Mouse (Mus musculus) brain, embryonic 14.5 days (tissue): ENCODE results near the gene Csf2rb.
A peak's percentile ranks its signal among the peaks of the same experiment; 100 is the strongest.

Experiments
- CTCF ChIP-seq: fragments of 200-500 bp; IDR thresholded peaks from 2 replicates; pipeline ENCODE4 v1.5.1; 2012; ENCODE audit warnings: inconsistent platforms, mild to moderate bottlenecking, moderate library complexity, borderline replicate concordance; ENCODE audit not compliant: insufficient read depth, insufficient read length; ENCODE audit errors: extremely low read depth
- POLR2A ChIP-seq: fragments of 200-500 bp; IDR thresholded peaks from 2 replicates; pipeline ENCODE4 v1.6.1; 2012; ENCODE audit warnings: mild to moderate bottlenecking, inconsistent platforms, borderline replicate concordance; ENCODE audit not compliant: poor library complexity, insufficient read depth, insufficient read length, severe bottlenecking; ENCODE audit errors: extremely low read depth

GRCm38 (mm10) chr15:78320825-78321496, 4.6 kb upstream of the Csf2rb start:
- TF ChIP-seq POLR2A, result no peak
- TF ChIP-seq CTCF, result peak; percentile 89
